Mouse (Mus musculus) cortical plate, adult 2 months (tissue): ENCODE data around the gene Whamm. TPM values are rescaled to one million over a fixed set of nuclear protein-coding genes. Genes with fewer than 3 reads are reported as not detected.

Experiments
- H3K27ac ChIP-seq: fragments of 200-500 bp; 2 replicates; pipeline ENCODE4 v1.5.1; 2012; ENCODE audit warnings: low read length, control low read depth, inconsistent platforms; ENCODE audit not compliant: insufficient read depth
- H3K4me1 ChIP-seq: fragments of 200-500 bp; 2 replicates; pipeline ENCODE4 v1.6.1; 2011; ENCODE audit warnings: low read length; ENCODE audit not compliant: control insufficient read depth, insufficient read depth
- H3K4me3 ChIP-seq: fragments of 200-500 bp; 2 replicates; pipeline ENCODE4 v1.5.1; 2011; ENCODE audit warnings: mild to moderate bottlenecking, low read length, control low read depth; ENCODE audit not compliant: insufficient read depth
- CTCF ChIP-seq: fragments of 200-500 bp; IDR thresholded peaks from 2 replicates; pipeline ENCODE4 v1.5.1; 2011; ENCODE audit warnings: mild to moderate bottlenecking, control low read depth, low read length; ENCODE audit not compliant: insufficient read depth; ENCODE audit errors: extremely low read depth
- POLR2A ChIP-seq: fragments of 200-500 bp; IDR thresholded peaks from 2 replicates; pipeline ENCODE4 v1.6.1; 2011; ENCODE audit warnings: mild to moderate bottlenecking, low read length, control low read depth; ENCODE audit not compliant: insufficient read depth; ENCODE audit errors: extremely low read depth
- polyA plus RNA-seq: library from polyadenylated mRNA; depleted of rRNA; stranded (reverse); fragments of >200 nt; gene quantifications from 2 replicates; pipeline ENCODE4 v1.2.3, GENCODE M21; 2012

Gene Whamm
- polyA plus RNA-seq, 1 experiment = 19.9 TPM

DNA sequence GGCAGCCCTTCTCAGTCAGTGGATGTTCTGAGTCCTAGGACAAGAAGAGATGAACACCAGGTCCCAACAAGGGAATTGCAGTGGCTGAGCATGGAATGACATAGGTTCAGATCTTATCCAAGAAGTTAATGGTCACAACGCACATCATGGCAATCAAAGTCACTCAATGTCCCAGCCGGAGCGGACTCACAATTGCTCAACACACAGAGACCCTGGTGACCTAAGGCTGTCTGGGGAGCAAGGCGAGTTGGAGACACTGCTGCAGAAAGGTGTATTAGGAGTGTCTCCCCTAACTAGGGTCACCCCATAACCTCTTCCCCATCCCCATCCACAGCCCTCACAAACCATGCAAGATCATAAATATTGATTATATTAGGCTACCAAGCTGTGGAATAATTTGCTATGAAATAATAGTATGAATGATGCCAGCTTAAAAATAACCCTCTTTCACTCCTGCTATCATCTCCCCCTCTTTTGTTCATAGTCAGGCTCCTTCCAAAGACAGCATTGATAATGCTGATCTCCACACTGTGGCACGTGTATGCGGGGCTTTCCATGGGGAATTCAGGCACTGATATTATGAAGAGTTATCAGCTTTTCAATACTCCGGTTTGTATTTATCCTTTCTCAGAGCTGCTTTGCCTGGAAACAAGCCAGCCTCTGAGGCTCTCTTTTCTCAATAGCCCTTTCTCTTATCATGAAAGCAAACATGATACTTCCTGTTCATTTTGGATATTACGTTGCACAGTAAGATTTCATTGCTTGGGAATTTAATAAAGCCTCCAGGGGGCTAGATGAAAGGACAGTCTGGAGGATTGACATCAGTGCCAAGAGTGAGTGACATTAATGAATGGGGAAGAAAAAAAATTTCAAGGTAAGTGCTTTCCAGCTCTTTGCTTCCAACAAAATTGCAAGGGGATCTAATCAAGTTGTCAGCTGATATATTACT is 10.7 kb upstream of the Whamm start:
- no peak overlapping the region for H3K27ac ChIP-seq
- H3K4me1 ChIP-seq = no peaks in the 10 kb centered on the region
- TF ChIP-seq POLR2A (no peak), CTCF (no peak)
- H3K4me3 ChIP-seq = no peak overlapping the region

DNA sequence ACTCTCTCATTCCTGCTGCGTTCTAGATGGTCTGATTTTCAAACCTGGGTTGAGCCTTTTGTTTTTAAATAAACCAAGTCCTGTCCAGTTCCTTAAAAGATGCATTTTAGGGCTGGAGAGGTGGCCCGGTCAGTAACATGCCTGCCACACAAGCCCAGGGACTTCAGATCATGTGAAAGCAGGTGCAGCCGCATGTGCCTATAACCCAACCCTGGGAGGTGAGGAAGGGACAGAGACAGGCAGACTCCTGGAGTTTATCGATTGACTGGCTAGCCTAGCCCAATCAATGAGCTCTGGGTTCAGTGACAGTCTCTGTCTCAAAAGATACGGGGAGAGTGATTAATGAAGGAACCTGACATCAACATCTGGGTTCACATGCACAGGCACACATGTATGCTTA is 9.9 kb upstream of the Whamm start:
- Histone ChIP-seq H3K27ac (no peak overlapping the region), H3K4me1 (no peaks in the 10 kb centered on the region), H3K4me3 (no peak overlapping the region)
- no peak for TF ChIP-seq POLR2A
- no peak for TF ChIP-seq CTCF

DNA sequence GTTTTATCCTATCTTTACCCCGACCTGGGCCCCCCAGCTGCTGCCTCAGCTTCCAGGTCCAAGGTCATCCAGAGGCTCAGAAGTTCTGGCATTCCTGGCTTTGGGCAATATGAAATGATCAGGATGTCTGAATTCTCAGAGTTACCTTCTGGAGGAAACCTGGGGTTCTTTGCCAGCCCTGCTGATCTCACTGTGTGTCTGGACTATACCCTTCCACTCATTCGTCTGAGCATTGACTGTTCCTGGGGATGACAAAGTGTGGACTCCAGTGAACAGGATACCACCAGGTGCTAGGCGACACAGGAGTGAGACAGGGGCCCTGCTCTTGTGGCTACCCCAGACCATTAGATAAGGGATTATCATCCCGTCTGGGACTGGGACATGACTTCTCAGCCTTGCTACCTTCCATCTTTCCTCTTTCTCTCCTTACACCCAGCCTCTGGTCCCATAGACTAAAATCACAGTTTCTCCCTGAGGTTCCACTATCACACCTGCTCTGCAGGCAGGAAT is 7.5 kb upstream of the Whamm start:
- TF ChIP-seq POLR2A = no peak
- TF ChIP-seq CTCF = no peak

DNA sequence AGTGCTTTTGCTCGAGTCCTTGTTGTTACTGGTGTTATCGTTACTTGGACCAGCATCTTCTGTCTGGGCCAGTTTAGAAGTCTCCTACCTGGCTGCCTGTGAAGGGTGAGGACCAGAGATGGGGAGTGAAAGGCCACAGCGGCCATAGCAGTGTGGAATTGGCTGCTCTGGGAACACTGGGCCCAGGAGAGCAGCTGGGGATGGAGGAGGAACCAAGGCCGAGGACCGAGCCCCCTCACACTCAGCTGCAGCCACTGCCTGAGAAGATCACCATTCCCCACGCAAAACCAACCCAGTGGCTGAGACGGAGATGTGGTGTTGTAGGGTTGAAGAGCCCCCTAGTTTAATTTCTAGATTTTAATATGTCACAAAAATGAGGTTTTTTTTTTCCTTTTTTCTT is 6.3 kb upstream of the Whamm start:
- no peak overlapping the region for H3K27ac ChIP-seq
- no peak overlapping the region for H3K4me3 ChIP-seq
- no peaks in the 10 kb centered on the region for H3K4me1 ChIP-seq
- TF ChIP-seq CTCF (no peak), POLR2A (no peak)

More for the DNA sequence above, 7.5 kb upstream of the Whamm start:
- Histone ChIP-seq H3K4me1 (no peaks in the 10 kb centered on the region), H3K27ac (no peak overlapping the region), H3K4me3 (no peak overlapping the region)

DNA sequence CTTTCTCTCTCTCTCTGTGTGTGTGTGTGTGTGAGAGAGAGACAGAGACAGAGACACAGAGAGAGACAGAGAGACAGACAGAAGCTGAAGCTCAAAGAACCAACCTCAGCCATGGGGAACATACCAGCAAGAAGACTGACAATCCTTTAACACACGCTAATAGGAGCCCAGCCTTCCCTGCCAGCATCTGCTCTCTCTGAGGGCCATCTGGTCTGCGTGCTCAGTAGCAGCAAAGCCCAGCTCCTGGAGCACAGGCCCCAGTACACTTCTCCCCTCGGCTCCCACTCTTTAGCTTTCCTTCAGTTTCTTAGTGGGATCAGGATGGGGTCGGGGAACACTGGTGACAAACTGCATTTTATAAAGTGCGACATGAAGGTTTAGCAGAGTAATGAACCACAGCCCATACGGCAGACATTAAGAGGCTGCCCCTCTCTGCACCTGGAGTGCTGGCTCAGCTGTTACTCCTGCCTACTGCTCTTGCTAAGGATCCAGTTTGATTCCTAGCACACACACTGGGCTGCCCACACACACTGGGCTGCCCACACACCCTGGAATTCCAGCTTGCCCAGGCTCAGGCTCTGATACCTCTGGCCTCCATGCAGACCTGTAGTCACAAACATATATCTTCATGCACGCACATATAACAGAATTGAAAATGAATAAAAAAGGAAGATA is 5.5 kb upstream of the Whamm start:
- H3K4me1 ChIP-seq = no peaks in the 10 kb centered on the region
- no peak overlapping the region for H3K4me3 ChIP-seq
- no peak for TF ChIP-seq POLR2A
- no peak for TF ChIP-seq CTCF
- no peak overlapping the region for H3K27ac ChIP-seq

DNA sequence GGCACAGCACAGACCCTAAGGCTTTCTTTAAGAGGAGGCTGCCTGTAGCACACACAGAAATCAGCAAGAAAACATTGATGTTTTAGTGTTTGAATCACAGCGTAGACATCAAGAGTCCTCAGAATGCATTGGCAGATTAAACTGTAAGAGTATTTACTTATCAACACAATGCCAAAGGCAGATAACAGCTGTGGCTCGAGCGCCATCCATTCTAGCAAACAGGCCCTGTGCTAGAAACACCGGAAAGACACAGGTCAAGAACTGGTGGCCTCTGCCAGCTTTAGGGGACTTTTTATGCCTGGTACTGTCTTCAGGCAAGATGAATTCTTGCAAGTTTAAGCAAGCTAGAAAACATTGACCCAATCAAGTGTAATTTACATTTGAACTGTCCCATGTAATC is 4.7 kb upstream of the Whamm start:
- TF ChIP-seq POLR2A (no peak), CTCF (no peak)
- Histone ChIP-seq H3K4me1 (no peaks in the 10 kb centered on the region), H3K27ac (no peak overlapping the region)

DNA sequence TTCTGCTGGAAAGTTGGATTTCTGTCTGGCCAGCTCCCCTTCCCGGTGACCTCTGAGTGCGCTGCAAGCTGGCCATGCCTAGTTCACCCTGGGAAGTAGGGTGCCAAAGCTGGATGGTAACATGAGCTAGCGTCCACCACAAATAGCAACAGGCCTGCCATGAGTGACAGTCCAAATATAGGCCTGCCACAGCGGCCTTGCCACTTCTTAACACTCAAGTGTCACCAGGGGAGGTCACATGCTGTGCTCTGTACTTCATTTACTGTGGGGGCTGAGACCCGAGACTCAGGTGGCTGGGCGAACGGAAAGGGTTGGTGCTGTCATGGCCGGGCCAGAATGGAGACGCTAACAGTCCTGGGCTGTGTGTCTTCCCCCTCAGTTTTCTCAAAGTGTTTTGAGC is 4.2 kb upstream of the Whamm start, which contains the start of gene Fsd2:
TSS of gene Fsd2 (minus strand) at position 53 of the 400 bp plus-strand sequence.
- H3K27ac ChIP-seq = no peak within 1 kb of the TSS
- no peak for TF ChIP-seq POLR2A
- no peak for TF ChIP-seq CTCF
- no peak within 1 kb of the TSS for H3K4me3 ChIP-seq
- no peaks in the 10 kb centered on the region for H3K4me1 ChIP-seq

More for the DNA sequence above, 4.7 kb upstream of the Whamm start:
- no peak overlapping the region for H3K4me3 ChIP-seq

DNA sequence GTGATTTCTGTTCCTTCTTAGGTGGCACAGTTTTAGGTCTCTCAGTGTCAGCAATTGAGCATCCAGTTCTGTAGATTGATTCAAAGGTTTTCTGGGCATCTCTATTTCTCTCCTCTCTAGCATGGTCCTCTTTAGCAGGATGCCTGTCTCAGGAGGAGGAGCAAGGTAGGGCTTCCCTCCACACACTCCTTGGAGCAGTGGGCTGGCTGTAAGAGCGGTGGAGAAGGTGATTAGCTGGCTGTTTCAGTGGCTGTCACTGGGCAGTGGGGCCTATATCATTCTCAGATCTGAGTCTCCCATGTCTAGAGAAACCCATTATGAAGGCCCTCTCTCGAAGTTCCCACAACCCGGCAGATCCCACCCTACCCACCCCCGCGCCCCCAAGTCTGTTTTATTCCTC is 3.7 kb upstream of the Whamm start:
- Histone ChIP-seq H3K27ac (no peak overlapping the region), H3K4me1 (no peaks in the 10 kb centered on the region), H3K4me3 (no peak overlapping the region)
- TF ChIP-seq CTCF = no peak
- no peak for TF ChIP-seq POLR2A

DNA sequence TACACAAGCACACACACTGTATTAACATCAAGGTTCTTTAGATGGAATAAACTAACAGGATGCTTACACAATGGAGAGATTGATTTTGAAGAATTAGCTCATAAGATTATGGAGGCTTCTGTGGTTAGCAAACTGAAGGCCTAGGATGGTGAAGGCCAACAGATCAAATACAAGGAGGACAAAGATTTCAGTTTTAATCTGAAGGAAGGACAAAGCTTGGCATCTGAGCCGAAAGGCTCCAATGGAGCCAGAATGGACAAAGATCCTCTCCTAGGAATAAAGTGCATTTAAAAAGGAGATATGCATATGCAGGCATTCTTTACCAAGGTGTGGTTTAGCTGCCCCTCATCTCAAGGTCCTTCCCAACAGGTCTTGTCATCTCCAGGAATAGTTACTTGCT is 1.2 kb upstream of the Whamm start:
- H3K4me1 ChIP-seq = peaks cover 8% of the 10 kb centered on the region; the same call in 1 of the 2 replicates
- no peak overlapping the region for H3K4me3 ChIP-seq
- no peak for TF ChIP-seq CTCF
- no peak for TF ChIP-seq POLR2A

DNA sequence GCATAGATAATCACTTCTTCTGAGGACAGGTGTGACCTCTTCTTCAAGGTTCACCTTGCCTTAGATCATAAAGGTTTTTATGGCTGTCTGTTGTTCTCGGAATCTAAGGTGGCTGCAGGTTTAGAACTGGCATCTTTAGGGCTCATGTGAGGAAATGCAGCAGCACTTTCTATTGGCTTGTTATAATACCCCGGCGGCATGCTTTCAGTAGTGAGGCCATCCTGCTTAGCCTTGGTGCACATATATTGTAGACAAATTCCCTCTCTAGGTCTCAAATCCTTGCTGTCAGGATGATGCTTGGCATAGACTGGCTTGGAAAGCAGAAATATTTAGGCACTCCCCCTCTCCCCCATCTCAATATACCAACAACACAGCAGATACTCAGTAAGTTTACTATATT is 795 bp upstream of the Whamm start:
- TF ChIP-seq POLR2A (no peak), CTCF (no peak)
- Histone ChIP-seq H3K27ac (no peak overlapping the region), H3K4me3 (no peak overlapping the region; the same call in 1 of the 2 replicates), H3K4me1 (peaks cover 8% of the 10 kb centered on the region; the same call in 1 of the 2 replicates)

More for the DNA sequence above, 1.2 kb upstream of the Whamm start:
- no peak overlapping the region for H3K27ac ChIP-seq
